Mouse (Mus musculus) heart, postnatal 0 days (tissue): ENCODE measurements around the gene Flvcr2.

ENCODE experiments used
- CTCF ChIP-seq: IDR thresholded peaks from 2 replicates; pipeline ENCODE4 v1.5.1; 2016; ENCODE audit warnings: antibody characterized with exemption, control low read depth, low read depth
- EP300 ChIP-seq: IDR thresholded peaks from 2 replicates; pipeline ENCODE4 v1.6.1; 2016; ENCODE audit warnings: antibody characterized with exemption, low read depth

DNA sequence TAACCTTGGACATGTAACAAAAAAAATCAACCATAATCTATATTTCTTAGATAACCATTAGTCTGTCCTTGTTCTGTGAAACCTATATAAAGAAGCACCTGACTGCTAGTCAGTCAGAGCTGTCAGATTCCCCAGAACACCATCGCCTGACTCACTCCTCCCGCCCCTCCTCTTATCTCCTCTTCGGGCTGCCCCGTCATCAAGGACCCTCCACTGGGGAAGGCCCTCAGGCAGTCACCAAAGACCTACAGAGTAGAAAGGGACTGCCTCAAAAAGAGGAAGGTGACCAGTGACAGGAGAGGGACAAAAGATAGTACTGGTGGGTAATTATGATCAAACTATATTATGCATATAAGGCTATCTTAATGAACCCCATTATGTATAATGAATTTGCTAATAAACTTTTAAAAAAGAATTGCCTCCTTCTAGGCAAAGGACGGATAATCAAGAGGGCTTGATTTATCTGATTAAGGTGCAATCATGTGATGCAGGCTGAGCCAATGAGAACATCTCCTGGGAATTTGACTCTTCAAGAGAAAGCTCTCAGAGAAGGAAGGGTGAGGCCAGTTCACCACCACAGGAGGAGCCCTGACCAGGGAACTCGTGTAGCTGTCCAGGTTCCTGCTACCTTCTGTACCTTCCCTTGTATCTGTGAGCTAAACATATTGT is 19.5 kb upstream of the Flvcr2 start:
- no peak for TF ChIP-seq CTCF
- no peak for TF ChIP-seq EP300
